Mouse (Mus musculus): ENCODE data around the gene Sdccag8.

DNA sequence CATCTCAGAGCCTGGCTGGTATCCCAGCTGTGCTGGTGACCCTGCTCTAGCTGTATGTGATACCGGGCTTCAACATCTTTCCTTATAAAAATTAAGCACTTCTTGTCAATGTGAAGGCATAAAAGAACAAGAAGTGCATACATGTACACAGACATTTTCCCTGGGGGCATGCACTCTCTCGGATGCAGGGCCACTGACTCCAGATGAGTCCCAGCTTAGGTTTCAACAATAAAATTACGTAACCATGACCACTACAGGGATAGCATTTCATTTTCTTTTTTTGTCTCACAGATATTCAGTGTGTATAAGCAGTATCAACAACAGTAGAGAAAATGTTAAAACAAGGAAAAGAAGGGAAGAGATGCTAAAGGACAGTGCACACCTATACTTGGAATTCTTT lies 216.2 kb downstream of the Sdccag8 start:
- TF ChIP-seq CTCF (IDR thresholded peaks at IDR 0.05; ENCODE audit: low read depth) (no peak), EP300 (optimal IDR thresholded peaks at IDR 0.05) (no peak)

All from stomach, postnatal 0 days (tissue).